Mouse (Mus musculus) spleen, adult 2 months (tissue): ENCODE results near the gene Slco4a1.

Experiments
- CTCF ChIP-seq: fragments of 200-500 bp; IDR thresholded peaks from 2 replicates; pipeline ENCODE4 v1.5.1; 2011; ENCODE audit warnings: mild to moderate bottlenecking, inconsistent platforms; ENCODE audit not compliant: insufficient read depth, insufficient read length, insufficient replicate concordance; ENCODE audit errors: extremely low read depth
- POLR2A ChIP-seq: fragments of 200-500 bp; IDR thresholded peaks from 2 replicates; pipeline ENCODE4 v1.6.1; 2011; ENCODE audit warnings: low read depth, low read length, inconsistent platforms

- TF ChIP-seq CTCF: no peak
- no peak for TF ChIP-seq POLR2A
Observed at GRCm38 (mm10) chr2:180449007-180449406, 7.0 kb upstream of the Slco4a1 start.
